Mouse (Mus musculus): ENCODE data around the gene Chil3. TPM values are rescaled to one million over a fixed set of nuclear protein-coding genes. Genes with fewer than 3 reads are reported as not detected.
"Not testable (repeated sequence)": the region's sequence is repeated elsewhere in the genome, so short reads cannot be mapped to it uniquely, and the experiment has no call there.

Chil3 gene
- under 1 TPM; 0.29 to 0.33 TPM for total RNA-seq (2021)

GRCm38 (mm10) chr3:106167464-106167863 lies at the start of gene Chil3:
Chil3 (minus strand) TSS chr3:106167564.
- DNase-seq: no peak

GRCm38 (mm10) chr3:106198030-106198429 lies 30.7 kb upstream of the Chil3 start:
- not testable (repeated sequence) for DNase-seq

DNA sequence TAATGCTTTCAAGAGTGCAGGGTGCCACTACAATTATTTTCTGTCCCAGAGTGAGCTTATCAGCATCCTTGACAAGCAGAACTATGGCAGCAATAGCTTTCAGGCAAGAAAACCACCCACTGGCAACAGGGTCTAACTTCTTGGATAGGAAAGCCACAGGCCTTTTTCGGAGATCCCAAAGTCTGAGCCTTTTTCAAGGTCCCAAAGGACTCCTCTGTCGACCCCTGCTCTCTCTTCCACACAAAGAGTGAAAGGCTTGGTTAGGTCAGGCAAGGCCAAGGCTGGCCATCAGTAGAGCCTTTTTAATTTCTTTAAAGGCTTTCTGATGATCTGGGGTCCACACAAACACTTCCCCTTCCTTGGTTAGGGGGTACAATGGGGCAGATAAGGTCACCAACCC lies 29.9 kb upstream of the Chil3 start:
- not testable (repeated sequence) for DNase-seq

DNA sequence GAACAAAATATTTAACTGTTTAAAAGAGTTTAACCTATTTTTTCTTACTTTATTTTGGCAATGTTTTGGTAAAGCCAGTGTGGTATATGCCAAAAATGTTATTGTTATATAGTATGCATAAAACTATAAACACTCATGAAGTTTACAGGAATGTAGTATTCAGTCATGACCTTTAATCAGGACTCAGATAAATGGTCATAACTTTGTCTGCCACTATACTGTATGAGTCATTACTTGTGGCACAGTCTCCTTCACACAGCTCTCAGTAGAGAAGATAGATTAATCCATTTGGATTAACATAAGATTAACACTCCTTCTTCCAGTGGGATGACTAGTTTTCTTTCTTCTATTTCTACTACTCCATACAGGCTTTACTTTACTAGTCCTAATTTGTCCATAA lies 28.9 kb upstream of the Chil3 start:
- DNase-seq: no peak

DNA sequence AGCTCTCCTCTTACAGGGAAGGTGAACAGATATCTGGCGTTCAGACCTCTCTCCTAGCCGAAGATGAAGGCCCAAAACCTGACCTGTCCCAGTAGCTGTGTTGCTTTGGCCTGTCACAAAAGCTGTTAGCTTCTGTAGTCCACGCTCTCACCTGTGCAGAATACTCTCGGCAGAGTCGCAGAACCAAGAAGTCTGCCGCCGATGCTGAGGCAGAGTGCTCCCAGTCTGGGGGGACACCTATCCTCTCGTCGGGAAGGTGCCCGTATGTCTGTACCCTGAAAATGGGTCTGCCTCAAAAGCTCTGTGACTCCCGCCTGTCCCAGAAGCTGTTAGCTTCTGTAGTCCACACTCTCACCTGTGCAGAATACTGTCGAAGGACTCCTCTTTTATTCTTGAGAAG lies 28.1 kb upstream of the Chil3 start:
- no peak for DNase-seq

DNA sequence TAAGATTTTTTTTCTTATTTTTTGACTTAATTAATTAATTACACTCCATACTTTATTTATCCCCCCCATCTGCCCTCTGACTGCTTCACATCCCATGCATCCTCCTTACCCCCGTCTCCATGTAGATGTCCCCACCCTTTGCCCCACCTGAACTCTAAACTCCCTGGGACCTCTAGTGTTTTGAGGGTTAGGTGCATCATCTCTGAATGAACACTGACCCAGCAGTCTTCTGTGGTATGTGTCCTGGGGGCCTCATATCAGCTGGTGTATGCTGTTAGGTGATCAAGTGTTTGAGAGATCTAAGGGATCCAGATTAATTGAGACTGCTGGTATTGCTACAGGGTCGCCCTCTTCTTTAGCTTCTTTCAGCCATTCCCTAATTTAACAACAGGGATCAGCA lies 20.6 kb upstream of the Chil3 start:
- no peak for DNase-seq

- no peak for DNase-seq
Measured at GRCm38 (mm10) chr3:106177509-106178189, 10.3 kb upstream of the Chil3 start.

DNA sequence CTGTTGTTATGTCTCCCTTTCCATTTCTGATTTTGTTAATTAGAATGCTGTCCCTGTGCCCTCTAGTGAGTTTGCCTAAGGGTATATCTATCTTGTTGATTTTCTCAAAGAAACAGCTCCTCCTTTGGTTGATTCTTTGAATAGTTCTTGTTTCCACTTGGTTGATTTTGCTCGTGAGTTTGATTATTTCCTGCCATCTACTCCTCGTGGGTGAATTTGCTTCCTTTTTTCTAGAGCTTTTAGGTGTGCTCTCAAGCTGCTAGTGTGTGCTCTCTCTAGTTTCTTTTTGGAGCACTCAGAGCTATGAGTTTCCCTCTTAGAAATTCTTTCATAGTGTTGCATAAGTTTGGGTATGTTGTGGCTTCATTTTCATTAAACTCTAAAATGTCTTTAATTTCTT lies 7.6 kb upstream of the Chil3 start:
- not testable (repeated sequence) for DNase-seq

GRCm38 (mm10) chr3:106172506-106172905 lies 5.1 kb upstream of the Chil3 start:
- DNase-seq: not testable (repeated sequence)

DNA sequence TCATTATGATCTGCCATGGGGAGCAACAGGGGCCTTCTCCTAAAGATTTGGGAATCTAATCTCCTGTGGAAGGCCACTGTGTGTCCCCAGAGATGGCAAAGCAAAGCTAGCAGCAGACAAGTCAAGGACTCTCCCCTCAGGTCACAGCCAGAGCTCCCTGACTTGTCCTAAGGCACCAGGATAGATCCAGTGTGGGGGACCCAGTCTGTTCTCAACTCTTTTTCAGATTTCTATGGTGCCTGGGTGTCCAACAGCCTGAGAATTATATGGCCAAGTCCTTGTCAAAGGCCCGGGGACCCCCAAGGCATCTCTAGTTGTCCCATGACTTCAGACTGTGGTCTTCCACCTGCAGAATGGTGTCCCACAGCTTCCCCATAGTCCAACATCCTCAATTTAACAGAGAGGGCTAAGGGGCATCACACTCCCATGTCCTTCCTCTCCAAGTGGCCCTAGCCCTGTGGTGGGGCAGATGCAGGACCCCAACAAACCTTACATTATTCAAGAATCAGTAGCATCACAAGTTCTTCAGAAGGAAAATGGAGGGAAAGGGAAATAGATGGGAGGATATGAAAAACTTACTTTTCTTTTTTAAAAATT lies 3.9 kb upstream of the Chil3 start:
- no peak for DNase-seq

- DNase-seq: no peak
Measured at GRCm38 (mm10) chr3:106170522-106171053, 3.2 kb upstream of the Chil3 start.

- DNase-seq: no peak
Measured at GRCm38 (mm10) chr3:106154413-106154812, 13.0 kb downstream of the Chil3 start.

DNA sequence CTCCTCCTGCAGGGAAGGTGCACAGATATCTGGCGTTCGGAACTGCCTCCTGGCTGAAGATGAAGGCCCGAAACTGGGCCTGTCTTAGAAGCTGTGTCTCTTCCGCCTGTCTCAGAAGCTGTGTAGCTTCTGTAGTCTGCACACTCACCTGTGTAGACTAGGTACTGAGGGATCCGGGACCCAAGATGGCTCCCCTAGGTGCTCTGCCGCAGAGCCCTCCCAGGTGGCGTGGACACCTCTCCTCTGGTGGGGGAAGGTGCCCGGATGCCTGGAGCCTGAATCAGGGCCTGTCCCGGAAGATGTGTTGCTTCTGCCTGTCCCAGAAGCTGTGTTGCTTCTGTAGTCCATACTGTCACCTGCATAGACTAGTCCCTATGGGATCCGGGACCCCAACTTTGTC lies 23.3 kb downstream of the Chil3 start:
- DNase-seq: no peak

- no peak for DNase-seq
Measured at GRCm38 (mm10) chr3:106131690-106132089, 35.7 kb downstream of the Chil3 start.

- DNase-seq: no peak
Measured at GRCm38 (mm10) chr3:106128807-106129493, 38.4 kb downstream of the Chil3 start.

DNA sequence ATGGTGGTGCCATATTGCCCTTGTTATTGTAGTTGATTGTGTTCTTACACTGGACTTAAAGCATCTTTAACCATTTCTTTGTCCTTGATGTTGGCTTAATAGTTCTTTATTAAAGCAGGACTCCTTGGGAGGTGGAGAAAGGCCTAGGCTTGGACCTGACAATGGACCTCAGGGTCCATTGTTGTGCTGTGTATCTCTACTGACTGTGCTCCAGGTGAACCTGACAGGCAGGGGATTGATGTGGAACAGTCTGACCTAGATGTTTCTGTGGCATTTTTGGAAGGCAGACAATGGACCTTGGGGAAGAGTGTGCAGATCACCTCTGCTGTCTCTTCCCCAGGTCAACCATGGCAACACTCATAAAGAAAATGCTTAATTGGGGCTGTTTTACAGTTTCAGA lies 40.4 kb downstream of the Chil3 start:
- DNase-seq: no peak

GRCm38 (mm10) chr3:106112929-106113328 lies 54.4 kb downstream of the Chil3 start, which contains the start of gene Chia1:
Chia1 (plus strand) TSS chr3:106113229.
- no peak for DNase-seq

Other genes with a start within 250 kb of the Chil3 start
- 1 to 10 TPM in 1 of 2 experiments, under 1 TPM in 1; 0.69 to 1.4 TPM for gene I830077J02Rik, start 234.9 kb downstream of the Chil3 start, total RNA-seq (2021)
- gene Wdr77, start 208.2 kb downstream of the Chil3 start, total RNA-seq (2021): 10 to 100 TPM; 58.3 to 63.3 TPM
- gene Atp5f1, start 207.5 kb downstream of the Chil3 start, total RNA-seq (2021): 100 to 1,000 TPM; 829 to 853 TPM
- under 1 TPM; 0.47 to 0.48 TPM for gene Ovgp1, start 193.9 kb downstream of the Chil3 start, total RNA-seq (2021)
- not detected for gene Pifo, start 152.9 kb downstream of the Chil3 start, total RNA-seq (2021)
- under 1 TPM; 0.36 to 0.43 TPM for gene Chil5, start 134.8 kb downstream of the Chil3 start, total RNA-seq (2021)
- not detected for gene Chia1, start 54.3 kb downstream of the Chil3 start, total RNA-seq (2021)
- not detected for gene Chil4, start 51.9 kb upstream of the Chil3 start, total RNA-seq (2021)
- gene Chil6, start 238.6 kb upstream of the Chil3 start, total RNA-seq (2021): not detected

Data from heart, postnatal 4 days (tissue).